Mouse (Mus musculus) intestine, embryonic 14.5 days (tissue): ENCODE results near the gene Ift27. TPM values are rescaled to one million over a fixed set of nuclear protein-coding genes. Genes with fewer than 3 reads are reported as not detected.

ENCODE experiments used
- ATAC-seq: fragments of 200-750 bp; cut with Nextera tagmentation; replicated peaks from 2 replicates; pipeline ENCODE4 v1.8.0; 2017; ENCODE audit warnings: low read depth, moderate number of reproducible peaks, moderate TSS enrichment, moderate library complexity; ENCODE audit not compliant: low FRiP score, low TSS enrichment
- DNase-seq: peaks from one replicate; pipeline ENCODE4 v3.0.0-alpha.2; 2018; ENCODE audit warnings: low spot score
- H3K27ac ChIP-seq: fragments of 300-500 bp; sonication (generic); 2 replicates; pipeline ENCODE4 v1.5.1; 2014; ENCODE audit warnings: low read depth, mild to moderate bottlenecking, control low read depth
- H3K27me3 ChIP-seq: fragments of 300-500 bp; sonication (generic); replicated peaks from 2 replicates; pipeline ENCODE4 v1.6.1; 2014; ENCODE audit warnings: low read length, control low read depth; ENCODE audit not compliant: control insufficient read depth, insufficient read depth
- H3K36me3 ChIP-seq: fragments of 300-500 bp; sonication (generic); 2 replicates; pipeline ENCODE4 v1.6.1; 2014; ENCODE audit warnings: low read length, control low read depth; ENCODE audit not compliant: control insufficient read depth, insufficient read depth
- H3K4me1 ChIP-seq: fragments of 300-500 bp; sonication (generic); replicated peaks from 2 replicates; pipeline ENCODE4 v1.6.1; 2014; ENCODE audit warnings: low read length, control low read depth, mixed read lengths; ENCODE audit not compliant: control insufficient read depth, insufficient read depth
- H3K4me2 ChIP-seq: fragments of 300-500 bp; sonication (generic); 2 replicates; pipeline ENCODE4 v1.6.1; 2014; ENCODE audit warnings: low read length
- H3K4me3 ChIP-seq: fragments of 300-500 bp; sonication (generic); 2 replicates; pipeline ENCODE4 v1.5.1; 2014; ENCODE audit warnings: low read depth, low read length, control low read depth, mixed read lengths
- H3K9ac ChIP-seq: fragments of 300-500 bp; sonication (generic); 2 replicates; pipeline ENCODE4 v1.6.1; 2014; ENCODE audit warnings: mild to moderate bottlenecking, low read length
- H3K9me3 ChIP-seq: fragments of 300-500 bp; sonication (generic); 2 replicates; pipeline ENCODE4 v1.6.1; 2016; ENCODE audit warnings: low read length, control low read depth; ENCODE audit not compliant: control insufficient read depth
- WGBS: fragments of 180-500 bp; shearing (Covaris S2); extraction: QIAGEN DNeasy Blood & Tissue Kit; methylation state at CpG from one replicate; pipeline ENCODE4 v1.1.7; 2014; 5-methylcytosine and 5-hydroxymethylcytosine counted together
- polyA plus RNA-seq: library from polyadenylated mRNA; unstranded; fragments of >200 nt; fragmentation: Nextera tagmentation; extraction: Ambion mirVana; gene quantifications from 2 replicates; pipeline ENCODE4 v1.2.1, GENCODE M21; 2014

Ift27 gene
- polyA plus RNA-seq, 1 experiment from 2014 or later: 83.3 TPM

GRCm38 (mm10) chr15:78134606-78135005 lies 39.3 kb downstream of the Ift27 start:
- H3K4me2 ChIP-seq: no peak overlapping the region
- no peak overlapping the region for H3K27ac ChIP-seq
- no peak overlapping the region for H3K9ac ChIP-seq
- H3K27me3 ChIP-seq: no peaks in the 10 kb centered on the region
- DNase-seq (no peak), ATAC-seq (no peak)
- no peaks in the 10 kb centered on the region for H3K4me1 ChIP-seq
- no peak overlapping the region for H3K4me3 ChIP-seq
- no peaks in the 10 kb centered on the region for H3K9me3 ChIP-seq
- WGBS: 31% methylated on average over 6 of the region's 6 CpGs
- no peaks in the 10 kb centered on the region for H3K36me3 ChIP-seq

- Histone ChIP-seq H3K27ac (no peak overlapping the region), H3K4me3 (no peak overlapping the region), H3K27me3 (no peaks in the 10 kb centered on the region), H3K4me1 (no peaks in the 10 kb centered on the region), H3K36me3 (no peaks in the 10 kb centered on the region), H3K9me3 (no peaks in the 10 kb centered on the region), H3K4me2 (no peak overlapping the region), H3K9ac (no peak overlapping the region)
- DNase-seq: no peak
- no peak for ATAC-seq
- 54% methylated on average over 2 of the region's 2 CpGs for WGBS
Observed at GRCm38 (mm10) chr15:78133389-78133788, 40.5 kb downstream of the Ift27 start.

- 1% methylated on average over 39 of the region's 42 CpGs for WGBS
- Histone ChIP-seq H3K27me3 (peaks cover 22% of the 10 kb centered on the region; the same call in 1 of the 2 replicates), H3K4me1 (no peaks in the 10 kb centered on the region), H3K27ac (no peak within 1 kb of the TSS), H3K36me3 (no peaks in the 10 kb centered on the region), H3K4me2 (peak within 1 kb of the TSS; percentile 43), H3K4me3 (peak within 1 kb of the TSS; percentile 1; the same call in 1 of the 2 replicates), H3K9me3 (no peaks in the 10 kb centered on the region), H3K9ac (no peak within 1 kb of the TSS)
- ATAC-seq: peak; percentile 98
- DNase-seq: peak; percentile 99
Observed at GRCm38 (mm10) chr15:78119704-78120103, 54.2 kb downstream of the Ift27 start, which contains the start of gene Cacng2. TSS of gene Cacng2 (minus strand) at chr15:78120028.

GRCm38 (mm10) chr15:78119248-78119647 lies 54.7 kb downstream of the Ift27 start:
- Histone ChIP-seq H3K4me1 (no peaks in the 10 kb centered on the region), H3K27me3 (peaks cover 22% of the 10 kb centered on the region; the same call in 1 of the 2 replicates), H3K9ac (no peak overlapping the region), H3K27ac (no peak overlapping the region), H3K4me2 (peak overlapping the region; percentile 43), H3K9me3 (no peaks in the 10 kb centered on the region), H3K36me3 (no peaks in the 10 kb centered on the region), H3K4me3 (peak overlapping the region; percentile 1; the same call in 1 of the 2 replicates)
- 0 out of 2 replicates have a peak, but pooled peaks have one; percentile 34 for ATAC-seq
- DNase-seq: no peak
- 5% methylated on average over 39 of the region's 39 CpGs for WGBS

- Histone ChIP-seq H3K27me3 (peaks cover 22% of the 10 kb centered on the region; the same call in 1 of the 2 replicates), H3K36me3 (no peaks in the 10 kb centered on the region), H3K4me1 (no peaks in the 10 kb centered on the region), H3K27ac (no peak overlapping the region), H3K9ac (no peak overlapping the region), H3K4me3 (no peak overlapping the region), H3K9me3 (no peaks in the 10 kb centered on the region), H3K4me2 (no peak overlapping the region)
- 65% methylated on average over 17 of the region's 18 CpGs for WGBS
- no peak for ATAC-seq
- no peak for DNase-seq
Observed at GRCm38 (mm10) chr15:78118275-78118995, 55.5 kb downstream of the Ift27 start.

- WGBS: 88% methylated on average over 16 of the region's 16 CpGs
- ATAC-seq: no peak
Observed at GRCm38 (mm10) chr15:78117731-78118130, 56.2 kb downstream of the Ift27 start.

GRCm38 (mm10) chr15:78116936-78117335 lies 57.0 kb downstream of the Ift27 start:
- Histone ChIP-seq H3K4me3 (no peak overlapping the region), H3K9me3 (no peaks in the 10 kb centered on the region), H3K4me1 (no peaks in the 10 kb centered on the region), H3K27me3 (peaks cover 22% of the 10 kb centered on the region; the same call in 1 of the 2 replicates), H3K27ac (no peak overlapping the region), H3K36me3 (no peaks in the 10 kb centered on the region), H3K4me2 (no peak overlapping the region), H3K9ac (no peak overlapping the region)
- no peak for ATAC-seq
- no peak for DNase-seq
- WGBS: 84% methylated on average over 10 of the region's 10 CpGs

More at GRCm38 (mm10) chr15:78117731-78118130, 56.2 kb downstream of the Ift27 start:
- H3K9ac ChIP-seq: no peak overlapping the region
- H3K4me2 ChIP-seq: no peak overlapping the region
- H3K9me3 ChIP-seq: no peaks in the 10 kb centered on the region
- no peak overlapping the region for H3K4me3 ChIP-seq
- DNase-seq: no peak
- no peak overlapping the region for H3K27ac ChIP-seq
- H3K36me3 ChIP-seq: no peaks in the 10 kb centered on the region
- H3K27me3 ChIP-seq: peaks cover 22% of the 10 kb centered on the region; the same call in 1 of the 2 replicates
- no peaks in the 10 kb centered on the region for H3K4me1 ChIP-seq

GRCm38 (mm10) chr15:78116244-78116643 lies 57.7 kb downstream of the Ift27 start:
- H3K27me3 ChIP-seq: peaks cover 22% of the 10 kb centered on the region; the same call in 1 of the 2 replicates
- no peak overlapping the region for H3K4me2 ChIP-seq
- no peak overlapping the region for H3K27ac ChIP-seq
- H3K4me3 ChIP-seq: no peak overlapping the region
- H3K36me3 ChIP-seq: no peaks in the 10 kb centered on the region
- no peaks in the 10 kb centered on the region for H3K4me1 ChIP-seq
- no peaks in the 10 kb centered on the region for H3K9me3 ChIP-seq
- no peak for ATAC-seq
- 73% methylated on average over 10 of the region's 10 CpGs for WGBS
- no peak for DNase-seq
- H3K9ac ChIP-seq: no peak overlapping the region
